Mouse (Mus musculus): Measurements from ENCODE around the gene Plekha6. TPM values are rescaled to one million over a fixed set of nuclear protein-coding genes. Genes with fewer than 3 reads are reported as not detected.

The Plekha6 gene
- polyA plus RNA-seq, 1 experiment from 2014 or later = 17.0 TPM

DNA sequence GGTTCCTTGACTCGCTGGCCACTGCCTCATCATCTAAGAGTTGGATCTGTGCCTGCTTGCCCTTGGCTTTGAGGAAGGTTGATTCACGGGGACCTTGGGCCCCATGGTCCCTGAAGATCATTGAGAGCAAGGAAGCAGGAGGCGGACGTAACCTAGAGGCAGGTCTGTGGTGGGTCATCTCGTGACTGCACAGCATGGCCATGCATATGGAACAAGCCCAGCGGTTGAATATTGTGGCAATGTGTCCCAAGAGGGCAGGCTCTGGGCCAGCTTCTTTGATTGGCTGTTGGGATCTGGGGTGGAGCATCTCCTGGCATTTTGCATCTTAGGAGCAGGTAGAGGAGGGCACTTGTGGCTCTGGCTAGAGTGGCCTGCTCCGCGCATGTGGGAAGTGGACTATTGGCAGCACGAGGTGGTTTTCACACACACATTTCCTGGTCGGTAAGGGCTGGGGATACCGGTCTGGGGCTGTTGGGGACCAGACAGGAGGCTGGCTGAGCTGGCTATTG, 40.4 kb downstream of the Plekha6 start:
- Histone ChIP-seq H3K4me1 (ENCODE audit: control insufficient read depth, insufficient read depth, low read length) (peaks cover 31% of the 10 kb centered on the region), H3K4me3 (ENCODE audit: low read depth, low read length) (no peak overlapping the region), H3K27me3 (ENCODE audit: control insufficient read depth, insufficient read depth, low read length) (no peaks in the 10 kb centered on the region), H3K4me2 (no peak overlapping the region), H3K36me3 (ENCODE audit: control insufficient read depth, insufficient read depth, low read length) (no peaks in the 10 kb centered on the region), H3K27ac (ENCODE audit: low read depth, low read length) (no peak overlapping the region), H3K9me3 (ENCODE audit: control insufficient read depth, low read length) (no peaks in the 10 kb centered on the region), H3K9ac (ENCODE audit: low read length) (no peak overlapping the region)
- ATAC-seq (ENCODE audit: low FRiP score) = no peak
- DNase-seq (ENCODE audit: low spot score, missing footprints) = no peak
- 71% methylated on average over 11 of the region's 11 CpGs for WGBS

DNA sequence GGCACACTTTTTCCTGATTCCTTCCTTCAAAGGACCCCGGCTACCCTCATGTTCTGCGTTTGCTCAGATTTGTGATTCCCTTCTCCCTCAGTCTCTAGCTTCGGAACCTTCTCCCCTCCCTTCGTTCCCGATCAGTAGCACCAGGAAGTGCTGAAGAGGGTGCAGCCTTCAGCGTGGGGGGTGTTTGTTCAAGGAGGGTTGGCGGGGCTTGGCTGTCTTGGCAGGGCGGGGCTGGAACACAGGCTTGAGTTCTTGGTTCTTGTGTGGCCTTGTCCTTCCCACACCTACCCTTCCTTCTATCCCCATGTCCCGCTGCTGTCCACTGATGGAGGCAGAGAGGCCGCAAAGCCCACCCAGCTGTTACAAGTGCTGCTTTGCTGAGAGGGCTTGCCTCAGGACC, 41.0 kb downstream of the Plekha6 start:
- no peak overlapping the region for H3K4me3 ChIP-seq (ENCODE audit: low read depth, low read length)
- no peak overlapping the region for H3K4me2 ChIP-seq
- no peaks in the 10 kb centered on the region for H3K36me3 ChIP-seq (ENCODE audit: control insufficient read depth, insufficient read depth, low read length)
- no peak overlapping the region for H3K27ac ChIP-seq (ENCODE audit: low read depth, low read length)
- ATAC-seq (ENCODE audit: low FRiP score) = no peak
- H3K4me1 ChIP-seq (ENCODE audit: control insufficient read depth, insufficient read depth, low read length) = peaks cover 31% of the 10 kb centered on the region
- DNase-seq (ENCODE audit: low spot score, missing footprints) = no peak
- no peak overlapping the region for H3K9ac ChIP-seq (ENCODE audit: low read length)
- no peaks in the 10 kb centered on the region for H3K9me3 ChIP-seq (ENCODE audit: control insufficient read depth, low read length)
- 78% methylated on average over 10 of the region's 10 CpGs for WGBS
- H3K27me3 ChIP-seq (ENCODE audit: control insufficient read depth, insufficient read depth, low read length) = no peaks in the 10 kb centered on the region

DNA sequence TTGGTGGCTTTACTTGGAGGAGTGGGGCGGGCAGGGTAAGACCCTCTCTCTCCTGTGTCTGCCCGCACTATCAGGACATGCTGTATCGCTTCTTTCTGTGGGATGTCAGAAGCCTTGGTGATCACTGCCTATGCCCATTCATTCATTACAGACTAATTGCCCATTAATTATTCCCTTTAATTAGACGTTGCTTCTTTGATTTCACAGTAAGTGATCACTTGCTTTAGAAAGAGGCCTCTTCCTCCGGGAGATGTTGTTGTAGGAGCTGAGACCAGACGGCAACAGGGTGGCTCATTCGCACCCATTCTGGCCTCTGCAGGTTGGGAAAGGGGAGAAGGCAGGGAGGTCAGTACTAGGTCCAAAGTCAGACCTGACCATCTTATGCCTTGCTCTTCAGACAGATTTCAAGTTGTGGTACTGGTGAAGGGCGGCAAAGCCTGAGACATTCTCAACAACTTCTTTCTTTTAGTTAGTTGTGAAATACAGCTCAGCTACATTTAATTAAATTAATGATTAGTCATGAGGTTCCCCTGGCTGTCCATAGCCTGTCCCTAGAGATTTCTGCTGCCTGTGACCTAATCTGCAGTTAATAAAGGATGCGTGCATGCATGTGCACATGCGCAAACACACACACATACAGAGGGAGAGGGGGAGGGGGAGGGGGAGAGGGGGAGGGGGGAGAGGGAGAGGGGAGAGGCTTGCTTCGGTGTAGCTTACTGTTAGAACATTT, 44.2 kb downstream of the Plekha6 start:
- Histone ChIP-seq H3K36me3 (ENCODE audit: control insufficient read depth, insufficient read depth, low read length) (no peaks in the 10 kb centered on the region), H3K4me2 (no peak overlapping the region), H3K27me3 (ENCODE audit: control insufficient read depth, insufficient read depth, low read length) (no peaks in the 10 kb centered on the region), H3K27ac (ENCODE audit: low read depth, low read length) (no peak overlapping the region), H3K9me3 (ENCODE audit: control insufficient read depth, low read length) (no peaks in the 10 kb centered on the region), H3K9ac (ENCODE audit: low read length) (no peak overlapping the region), H3K4me1 (ENCODE audit: control insufficient read depth, insufficient read depth, low read length) (peaks cover 36% of the 10 kb centered on the region), H3K4me3 (ENCODE audit: low read depth, low read length) (no peak overlapping the region)
- 75% methylated on average over 10 of the region's 11 CpGs for WGBS
- ATAC-seq (ENCODE audit: low FRiP score) = no peak
- no peak for DNase-seq (ENCODE audit: low spot score, missing footprints)

DNA sequence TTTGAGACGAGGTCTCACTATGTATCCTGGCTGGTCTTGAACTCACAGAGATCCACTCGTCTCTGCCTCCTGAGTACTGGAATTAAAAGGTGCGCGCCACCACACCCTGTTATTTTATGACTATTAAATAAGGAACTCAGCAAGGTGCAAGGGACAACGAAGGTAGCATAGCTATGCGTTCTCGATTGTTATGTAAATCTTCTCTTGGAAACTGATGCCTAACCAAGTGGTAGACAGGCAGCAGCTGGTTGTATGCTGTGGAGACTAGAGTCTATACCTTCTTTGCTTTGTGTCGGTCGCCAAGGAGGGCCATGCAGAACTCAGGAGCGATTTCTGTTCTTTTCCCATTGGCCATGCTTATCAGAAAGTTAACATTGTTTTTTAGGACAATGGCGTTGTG, 45.0 kb downstream of the Plekha6 start:
- 75% methylated on average over 11 of the region's 11 CpGs for WGBS
- Histone ChIP-seq H3K27ac (ENCODE audit: low read depth, low read length) (peak overlapping the region; percentile 78; the same call in 1 of the 2 replicates), H3K9ac (ENCODE audit: low read length) (peak overlapping the region; percentile 57), H3K4me3 (ENCODE audit: low read depth, low read length) (no peak overlapping the region), H3K4me1 (ENCODE audit: control insufficient read depth, insufficient read depth, low read length) (peaks cover 34% of the 10 kb centered on the region), H3K4me2 (no peak overlapping the region), H3K9me3 (ENCODE audit: control insufficient read depth, low read length) (no peaks in the 10 kb centered on the region), H3K36me3 (ENCODE audit: control insufficient read depth, insufficient read depth, low read length) (no peaks in the 10 kb centered on the region), H3K27me3 (ENCODE audit: control insufficient read depth, insufficient read depth, low read length) (no peaks in the 10 kb centered on the region)
- ATAC-seq (ENCODE audit: low FRiP score) (no peak), DNase-seq (ENCODE audit: low spot score, missing footprints) (no peak)

DNA sequence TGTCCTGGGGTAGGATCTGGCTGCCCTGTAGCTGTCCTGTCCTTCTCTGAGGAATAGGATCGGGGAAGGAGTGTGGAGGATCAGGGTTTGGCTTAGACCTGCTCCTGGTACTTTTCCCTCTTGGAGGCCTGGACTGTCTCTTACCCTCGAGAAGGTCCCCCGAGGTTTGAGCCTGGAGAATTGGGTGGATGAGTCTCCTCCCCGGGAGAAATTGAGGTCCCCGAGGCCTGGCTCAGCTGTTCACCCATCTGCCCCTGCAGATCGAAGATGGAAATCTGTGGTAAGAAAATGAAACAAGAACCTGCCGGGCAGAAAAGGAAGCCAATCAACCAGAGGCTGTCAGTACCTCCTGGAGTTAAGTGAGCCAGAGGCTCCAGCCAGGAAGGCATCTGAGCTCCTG, 45.5 kb downstream of the Plekha6 start:
- H3K9me3 ChIP-seq (ENCODE audit: control insufficient read depth, low read length) = no peaks in the 10 kb centered on the region
- DNase-seq (ENCODE audit: low spot score, missing footprints) (no peak), ATAC-seq (ENCODE audit: low FRiP score) (no peak)
- no peak overlapping the region for H3K4me3 ChIP-seq (ENCODE audit: low read depth, low read length)
- peak overlapping the region; percentile 57 for H3K9ac ChIP-seq (ENCODE audit: low read length)
- 49% methylated on average over 7 of the region's 7 CpGs for WGBS
- H3K4me1 ChIP-seq (ENCODE audit: control insufficient read depth, insufficient read depth, low read length) = peaks cover 35% of the 10 kb centered on the region
- H3K36me3 ChIP-seq (ENCODE audit: control insufficient read depth, insufficient read depth, low read length) = no peaks in the 10 kb centered on the region
- peak overlapping the region; percentile 5; the same call in 1 of the 2 replicates for H3K4me2 ChIP-seq
- H3K27me3 ChIP-seq (ENCODE audit: control insufficient read depth, insufficient read depth, low read length) = no peaks in the 10 kb centered on the region
- H3K27ac ChIP-seq (ENCODE audit: low read depth, low read length) = peak overlapping the region; percentile 78

DNA sequence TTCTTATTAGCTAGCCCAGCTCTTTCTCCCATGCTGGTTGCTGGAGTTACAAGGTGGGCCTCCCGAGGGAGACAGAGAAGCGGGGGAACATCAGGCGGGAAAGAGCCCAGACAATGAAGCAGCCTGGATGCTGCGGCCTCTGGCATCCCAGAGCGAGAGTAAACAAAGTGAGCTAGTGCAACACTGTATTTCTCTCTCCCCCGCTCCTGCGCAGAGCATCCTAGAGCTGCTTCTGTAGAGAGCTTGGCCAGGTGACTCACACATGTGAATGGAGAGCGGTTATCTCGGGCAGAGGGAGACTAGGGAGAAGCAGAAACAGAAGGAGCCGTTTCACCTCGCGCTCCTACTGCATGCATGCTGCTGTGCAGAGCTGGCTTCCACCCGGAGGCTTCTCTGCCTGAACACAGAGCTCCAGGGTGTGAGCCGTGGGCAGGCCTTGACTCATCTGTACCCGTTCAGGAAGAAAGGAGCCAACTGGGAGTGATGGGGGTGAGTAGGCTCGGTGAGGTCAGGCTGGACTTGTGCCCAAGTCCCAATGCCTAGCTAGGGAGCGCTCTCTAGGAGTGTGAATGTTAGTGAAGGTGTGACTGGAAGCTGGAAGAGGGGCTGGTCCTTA, 46.0 kb downstream of the Plekha6 start:
- ATAC-seq (ENCODE audit: low FRiP score) (peak; percentile 20; the same call in 1 of the 2 replicates), DNase-seq (ENCODE audit: low spot score, missing footprints) (peak; percentile 90)
- Histone ChIP-seq H3K4me1 (ENCODE audit: control insufficient read depth, insufficient read depth, low read length) (peaks cover 40% of the 10 kb centered on the region), H3K9me3 (ENCODE audit: control insufficient read depth, low read length) (no peaks in the 10 kb centered on the region), H3K9ac (ENCODE audit: low read length) (peak overlapping the region; percentile 57), H3K36me3 (ENCODE audit: control insufficient read depth, insufficient read depth, low read length) (no peaks in the 10 kb centered on the region), H3K27me3 (ENCODE audit: control insufficient read depth, insufficient read depth, low read length) (no peaks in the 10 kb centered on the region), H3K4me2 (peak overlapping the region; percentile 5; the same call in 1 of the 2 replicates), H3K4me3 (ENCODE audit: low read depth, low read length) (no peak overlapping the region), H3K27ac (ENCODE audit: low read depth, low read length) (peak overlapping the region; percentile 78)
- WGBS = 34% methylated on average over 17 of the region's 17 CpGs

DNA sequence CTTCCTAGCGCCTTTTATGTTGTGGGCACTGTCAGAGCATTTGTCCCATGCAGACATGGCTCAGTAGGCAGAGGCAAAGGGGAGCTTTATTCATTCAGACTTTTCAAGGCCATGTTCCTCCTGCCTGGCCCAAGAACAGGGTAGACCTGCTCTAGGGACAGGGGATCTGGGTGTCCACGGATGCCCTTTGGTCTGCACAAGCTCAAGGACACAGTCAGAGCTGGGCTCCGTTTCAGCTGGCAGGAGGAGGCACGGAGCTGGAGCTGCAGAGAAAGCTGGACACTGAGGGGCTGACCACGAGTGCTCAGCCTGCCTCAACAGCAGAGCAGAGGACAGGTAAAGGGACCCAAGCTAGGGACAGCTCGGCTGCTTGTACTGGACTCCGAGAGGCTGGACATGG, 46.8 kb downstream of the Plekha6 start:
- no peaks in the 10 kb centered on the region for H3K36me3 ChIP-seq (ENCODE audit: control insufficient read depth, insufficient read depth, low read length)
- H3K4me2 ChIP-seq = no peak overlapping the region
- DNase-seq (ENCODE audit: low spot score, missing footprints) (no peak), ATAC-seq (ENCODE audit: low FRiP score) (no peak)
- H3K9me3 ChIP-seq (ENCODE audit: control insufficient read depth, low read length) = no peaks in the 10 kb centered on the region
- peaks cover 47% of the 10 kb centered on the region for H3K4me1 ChIP-seq (ENCODE audit: control insufficient read depth, insufficient read depth, low read length)
- H3K27ac ChIP-seq (ENCODE audit: low read depth, low read length) = peak overlapping the region; percentile 78; the same call in 1 of the 2 replicates
- no peaks in the 10 kb centered on the region for H3K27me3 ChIP-seq (ENCODE audit: control insufficient read depth, insufficient read depth, low read length)
- 67% methylated on average over 7 of the region's 7 CpGs for WGBS
- no peak overlapping the region for H3K4me3 ChIP-seq (ENCODE audit: low read depth, low read length)
- peak overlapping the region; percentile 34; the same call in 1 of the 2 replicates for H3K9ac ChIP-seq (ENCODE audit: low read length)

DNA sequence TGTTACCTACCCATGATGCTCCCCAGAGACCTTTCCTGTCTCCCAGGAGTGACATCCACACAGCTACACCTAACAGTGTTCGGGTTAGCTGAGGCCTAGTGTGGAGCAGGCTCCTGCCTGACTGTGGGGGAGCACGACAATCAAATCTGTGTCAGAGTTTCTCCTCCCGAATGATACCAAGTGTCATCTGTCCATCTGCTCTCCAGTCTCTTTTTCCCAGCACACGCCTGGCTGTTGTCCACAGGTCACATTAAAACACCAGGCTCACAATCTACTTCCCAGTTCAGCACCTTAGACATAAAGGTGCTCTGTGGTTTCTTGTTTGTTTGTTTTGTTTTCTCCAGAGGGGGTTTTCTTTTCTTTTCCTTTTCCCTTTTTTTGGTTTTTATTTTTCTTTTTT, 48.3 kb downstream of the Plekha6 start:
- no peak for DNase-seq (ENCODE audit: low spot score, missing footprints)
- no peak for ATAC-seq (ENCODE audit: low FRiP score)
- H3K27ac ChIP-seq (ENCODE audit: low read depth, low read length) = no peak overlapping the region
- no peak overlapping the region for H3K9ac ChIP-seq (ENCODE audit: low read length)
- H3K27me3 ChIP-seq (ENCODE audit: control insufficient read depth, insufficient read depth, low read length) = no peaks in the 10 kb centered on the region
- whole genome bisulfite sequencing = 73% methylated on average over 4 of the region's 4 CpGs
- H3K4me2 ChIP-seq = no peak overlapping the region
- no peak overlapping the region for H3K4me3 ChIP-seq (ENCODE audit: low read depth, low read length)
- H3K9me3 ChIP-seq (ENCODE audit: control insufficient read depth, low read length) = no peaks in the 10 kb centered on the region
- H3K36me3 ChIP-seq (ENCODE audit: control insufficient read depth, insufficient read depth, low read length) = no peaks in the 10 kb centered on the region
- H3K4me1 ChIP-seq (ENCODE audit: control insufficient read depth, insufficient read depth, low read length) = peaks cover 61% of the 10 kb centered on the region

DNA sequence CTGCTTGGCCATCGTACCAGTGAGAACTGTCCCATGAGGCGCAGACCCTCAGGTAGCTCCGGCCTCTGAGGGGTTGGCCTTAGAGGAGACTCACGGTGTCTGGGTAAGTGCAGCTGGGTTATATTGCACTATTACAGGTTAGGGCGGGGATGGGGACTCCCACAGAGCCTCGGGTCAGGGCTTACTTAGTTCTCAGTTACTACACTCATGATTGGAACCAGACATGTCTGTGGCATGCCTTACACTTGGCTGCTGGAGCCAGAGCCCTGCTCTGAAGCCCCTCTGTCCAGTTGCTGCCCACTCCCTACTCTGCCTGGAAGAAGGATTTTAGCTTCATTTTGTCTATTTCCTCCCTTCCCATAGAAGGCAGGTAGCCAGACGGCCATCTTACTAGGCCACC, 49.1 kb downstream of the Plekha6 start:
- Histone ChIP-seq H3K27ac (ENCODE audit: low read depth, low read length) (no peak overlapping the region), H3K9ac (ENCODE audit: low read length) (no peak overlapping the region; the same call in 1 of the 2 replicates), H3K4me1 (ENCODE audit: control insufficient read depth, insufficient read depth, low read length) (peaks cover 66% of the 10 kb centered on the region), H3K27me3 (ENCODE audit: control insufficient read depth, insufficient read depth, low read length) (no peaks in the 10 kb centered on the region), H3K9me3 (ENCODE audit: control insufficient read depth, low read length) (no peaks in the 10 kb centered on the region), H3K36me3 (ENCODE audit: control insufficient read depth, insufficient read depth, low read length) (no peaks in the 10 kb centered on the region), H3K4me2 (no peak overlapping the region), H3K4me3 (ENCODE audit: low read depth, low read length) (no peak overlapping the region)
- ATAC-seq (ENCODE audit: low FRiP score) (no peak), DNase-seq (ENCODE audit: low spot score, missing footprints) (no peak)
- WGBS = 86% methylated on average over 7 of the region's 7 CpGs

All from midbrain, embryonic 11.5 days (tissue).